Mouse (Mus musculus) megakaryocyte, embryonic 14.5 days (primary cell): ENCODE measurements at regions not wholly inside any gene's neighbourhood (a gene's known extent, or its start where the extent isn't known, plus 50 kb on each side); places are given as distances from the start of the nearest gene placed in this dataset.

Experiments used
- H3K27me3 ChIP-seq: replicated peaks from 2 replicates; pipeline ENCODE3; 2012; ENCODE audit warnings: inconsistent platforms
- H3K36me3 ChIP-seq: replicated peaks from 2 replicates; pipeline ENCODE3; 2012; ENCODE audit warnings: low read length, inconsistent platforms, mixed read lengths
- H3K4me1 ChIP-seq: 2 replicates; pipeline ENCODE4 v1.6.1; 2012; ENCODE audit warnings: inconsistent platforms
- H3K4me3 ChIP-seq: replicated peaks from 2 replicates; pipeline ENCODE3; 2012; ENCODE audit warnings: moderate library complexity, mild to moderate bottlenecking, inconsistent platforms
- H3K9me3 ChIP-seq: 2 replicates; pipeline ENCODE4 v1.6.1; 2012; ENCODE audit warnings: inconsistent platforms
- FLI1 ChIP-seq: IDR thresholded peaks from 2 replicates; pipeline ENCODE4 v1.6.1; 2012; ENCODE audit warnings: low read length, inconsistent platforms, mixed read lengths
- GATA1 ChIP-seq: IDR thresholded peaks from 3 replicates; pipeline ENCODE4 v1.6.1; 2012; ENCODE audit warnings: mixed read lengths, low read length, inconsistent platforms, borderline replicate concordance

GRCm38 (mm10) chr10:45850625-45851024 is 273.0 kb downstream of the Hace1 start:
- Histone ChIP-seq H3K4me1 (no peaks in the 10 kb centered on the region), H3K4me3 (no peak overlapping the region), H3K9me3 (no peaks in the 10 kb centered on the region), H3K36me3 (no peaks in the 10 kb centered on the region), H3K27me3 (no peaks in the 10 kb centered on the region)
- no peak for TF ChIP-seq GATA1
- TF ChIP-seq FLI1, result no peak

- no peaks in the 10 kb centered on the region for H3K4me1 ChIP-seq
- no peaks in the 10 kb centered on the region for H3K36me3 ChIP-seq
- H3K4me3 ChIP-seq, result no peak overlapping the region
- H3K9me3 ChIP-seq, result no peaks in the 10 kb centered on the region
- no peaks in the 10 kb centered on the region for H3K27me3 ChIP-seq
- TF ChIP-seq GATA1, result no peak
- no peak for TF ChIP-seq FLI1
These were observed 275.1 kb downstream of the Hace1 start for GRCm38 (mm10) chr10:45852688-45853087.

- Histone ChIP-seq H3K27me3 (no peaks in the 10 kb centered on the region), H3K9me3 (no peaks in the 10 kb centered on the region), H3K36me3 (no peaks in the 10 kb centered on the region), H3K4me1 (peaks cover 3% of the 10 kb centered on the region; the same call in 1 of the 2 replicates), H3K4me3 (no peak overlapping the region)
- no peak for TF ChIP-seq GATA1
- no peak for TF ChIP-seq FLI1
These were observed 277.9 kb downstream of the Hace1 start for GRCm38 (mm10) chr10:45855514-45855913.

GRCm38 (mm10) chr10:45859137-45859536 is 281.5 kb downstream of the Hace1 start:
- peaks cover 9% of the 10 kb centered on the region for H3K4me1 ChIP-seq
- no peaks in the 10 kb centered on the region for H3K36me3 ChIP-seq
- peak overlapping the region; percentile 17 for H3K4me3 ChIP-seq
- TF ChIP-seq FLI1 (no peak), GATA1 (no peak)
- H3K9me3 ChIP-seq, result no peaks in the 10 kb centered on the region
- no peaks in the 10 kb centered on the region for H3K27me3 ChIP-seq

DNA sequence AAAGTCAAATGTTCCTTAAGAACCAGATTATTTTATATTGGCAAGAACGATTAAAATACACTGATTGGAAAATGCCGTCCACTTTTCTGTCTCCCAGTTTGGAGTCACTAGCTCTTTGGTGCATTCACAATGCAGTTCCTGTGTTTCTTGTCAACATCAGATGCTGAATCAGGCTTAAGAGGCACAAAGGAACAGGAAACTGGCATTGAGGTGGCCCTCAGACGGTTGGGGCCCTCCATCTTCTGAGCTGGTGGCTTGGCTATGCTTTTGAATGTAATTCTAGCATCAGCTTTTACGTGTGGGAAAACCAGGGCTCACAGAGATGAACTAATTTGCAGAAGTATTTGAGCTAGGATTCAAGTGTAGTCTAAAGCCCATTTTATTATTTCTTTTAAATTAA is 282.3 kb downstream of the Hace1 start:
- no peaks in the 10 kb centered on the region for H3K27me3 ChIP-seq
- peaks cover 15% of the 10 kb centered on the region for H3K4me1 ChIP-seq
- H3K36me3 ChIP-seq, result no peaks in the 10 kb centered on the region
- no peaks in the 10 kb centered on the region for H3K9me3 ChIP-seq
- no peak overlapping the region for H3K4me3 ChIP-seq
- no peak for TF ChIP-seq GATA1
- no peak for TF ChIP-seq FLI1

- H3K4me1 ChIP-seq, result peaks cover 16% of the 10 kb centered on the region
- H3K27me3 ChIP-seq, result no peaks in the 10 kb centered on the region
- no peaks in the 10 kb centered on the region for H3K9me3 ChIP-seq
- H3K4me3 ChIP-seq, result no peak overlapping the region
- TF ChIP-seq GATA1 (no peak), FLI1 (no peak)
- H3K36me3 ChIP-seq, result no peaks in the 10 kb centered on the region
These were observed 283.1 kb downstream of the Hace1 start for GRCm38 (mm10) chr10:45860696-45861095.

- Histone ChIP-seq H3K4me3 (no peak overlapping the region), H3K36me3 (no peaks in the 10 kb centered on the region), H3K27me3 (no peaks in the 10 kb centered on the region), H3K4me1 (peaks cover 19% of the 10 kb centered on the region), H3K9me3 (no peaks in the 10 kb centered on the region)
- TF ChIP-seq GATA1 (no peak), FLI1 (no peak)
These were observed 288.2 kb downstream of the Hace1 start for GRCm38 (mm10) chr10:45865793-45866192.

- no peaks in the 10 kb centered on the region for H3K9me3 ChIP-seq
- H3K27me3 ChIP-seq, result no peaks in the 10 kb centered on the region
- no peaks in the 10 kb centered on the region for H3K36me3 ChIP-seq
- peaks cover 19% of the 10 kb centered on the region for H3K4me1 ChIP-seq
- no peak for TF ChIP-seq GATA1
- TF ChIP-seq FLI1, result no peak
- no peak overlapping the region for H3K4me3 ChIP-seq
These were observed 289.2 kb downstream of the Hace1 start for GRCm38 (mm10) chr10:45866860-45867259.

DNA sequence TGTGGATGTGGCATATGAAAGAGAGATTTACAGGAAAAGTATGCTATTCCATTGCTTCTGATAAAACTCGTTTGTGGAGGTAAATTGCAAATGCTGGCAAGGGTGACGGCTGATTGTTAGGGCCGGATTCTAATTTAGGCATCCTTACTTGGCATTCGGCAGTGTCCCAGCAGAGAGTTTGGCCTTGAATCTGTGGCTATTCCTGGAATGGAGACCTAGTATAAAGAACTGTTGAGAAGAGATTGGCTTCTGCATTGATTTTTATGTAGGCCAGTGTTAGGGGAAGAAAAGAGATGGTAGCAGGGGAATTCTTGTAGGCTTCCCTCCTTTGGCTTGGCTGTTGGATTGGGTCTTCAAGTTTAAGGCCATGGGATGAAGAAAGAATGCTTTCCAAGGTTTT is 293.4 kb downstream of the Hace1 start:
- Histone ChIP-seq H3K4me3 (no peak overlapping the region), H3K36me3 (no peaks in the 10 kb centered on the region), H3K4me1 (0 out of 2 replicates have a peak, but pooled peaks cover 3% of the 10 kb centered on the region), H3K9me3 (no peaks in the 10 kb centered on the region), H3K27me3 (no peaks in the 10 kb centered on the region)
- TF ChIP-seq GATA1 (no peak), FLI1 (no peak)

GRCm38 (mm10) chr10:45872007-45872890 is 294.6 kb downstream of the Hace1 start:
- Histone ChIP-seq H3K4me3 (no peak overlapping the region), H3K36me3 (no peaks in the 10 kb centered on the region), H3K9me3 (no peaks in the 10 kb centered on the region), H3K4me1 (no peaks in the 10 kb centered on the region), H3K27me3 (no peaks in the 10 kb centered on the region)
- no peak for TF ChIP-seq FLI1
- no peak for TF ChIP-seq GATA1
